Mouse (Mus musculus): Measurements from ENCODE around the gene Spag6.

Gene Spag6

DNA sequence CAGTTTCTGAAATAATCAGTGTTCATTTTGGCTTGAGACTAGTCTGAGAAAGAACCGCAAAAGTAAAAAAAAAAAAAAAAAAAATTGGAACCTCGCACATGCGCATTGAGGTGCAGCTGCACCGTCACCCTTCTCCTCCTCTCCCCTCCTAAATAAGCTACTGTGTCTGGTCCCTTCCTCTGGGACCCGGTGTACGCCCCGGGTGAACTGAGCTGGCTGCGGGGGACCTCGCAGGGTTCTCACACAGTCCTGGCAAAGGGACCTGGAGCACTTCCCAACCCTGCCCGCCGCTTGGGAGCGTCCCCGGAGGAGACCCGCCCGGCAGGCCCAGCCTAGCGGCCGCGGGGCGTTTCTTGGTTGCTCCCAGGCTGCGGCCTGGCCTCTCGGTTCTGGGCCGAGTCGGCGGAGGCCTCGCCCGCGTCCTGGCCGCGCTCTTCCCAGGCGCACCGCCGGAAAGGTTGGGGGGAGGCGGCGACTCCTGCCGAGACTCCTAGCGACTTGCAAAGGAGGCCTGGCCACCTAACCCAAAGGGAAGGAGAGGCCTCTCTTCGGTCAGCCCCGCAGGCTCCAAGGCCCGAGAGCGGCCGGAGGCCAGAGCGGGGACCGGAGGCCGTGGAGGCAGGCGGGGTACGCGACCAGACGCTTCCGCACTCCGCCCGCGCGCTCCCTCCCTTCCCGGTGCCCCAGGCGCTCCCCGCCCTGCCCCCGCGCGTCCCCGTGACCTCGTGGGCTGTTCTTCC, at the start of gene Spag6:
TSS of gene Spag6 (plus strand) at position 162 of the 740 bp plus-strand sequence.
- peak; percentile 47 for DNase-seq (ENCODE audit: extremely low read depth, low read depth)

DNA sequence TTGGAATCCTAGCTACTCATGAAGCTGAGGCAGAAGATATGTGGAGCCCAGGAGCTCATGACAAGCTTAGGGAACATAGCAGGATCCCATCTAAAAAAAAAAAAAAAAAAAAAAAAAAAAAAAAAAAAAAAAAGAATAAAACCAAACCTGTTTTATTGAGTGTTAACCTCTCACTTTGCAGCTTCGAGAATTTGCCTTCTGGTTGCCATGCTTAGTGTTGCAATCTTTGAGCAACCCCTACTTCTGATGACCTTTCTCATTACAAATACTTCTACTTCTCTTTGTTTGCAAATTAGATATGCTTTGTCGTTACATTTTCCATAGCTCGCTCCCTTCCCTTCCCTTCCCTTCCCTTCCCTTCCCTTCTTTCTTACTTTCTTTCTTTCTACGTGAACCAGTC, 45.3 kb upstream of the Spag6 start:
- DNase-seq (ENCODE audit: extremely low read depth, low read depth), result no peak

DNA sequence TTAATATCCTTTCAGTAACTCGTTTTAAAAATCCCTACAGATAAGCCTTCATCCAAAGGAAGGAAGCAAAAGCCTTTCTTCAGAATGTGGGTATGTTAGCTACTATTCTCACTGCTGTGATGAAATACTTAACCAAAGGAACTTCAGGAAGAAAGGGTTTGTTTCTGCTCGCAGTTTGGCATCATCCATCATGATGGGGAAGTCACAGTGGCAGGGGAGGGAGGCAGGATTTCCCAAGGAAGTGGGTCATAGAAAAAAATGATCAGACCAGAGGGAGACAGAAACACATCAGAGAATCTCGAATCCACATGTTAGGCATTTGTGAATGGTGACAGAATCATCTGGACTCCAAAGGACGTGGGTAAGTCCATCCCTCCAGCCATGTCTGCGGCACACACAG, 39.0 kb upstream of the Spag6 start:
- DNase-seq (ENCODE audit: extremely low read depth, low read depth), result no peak

DNA sequence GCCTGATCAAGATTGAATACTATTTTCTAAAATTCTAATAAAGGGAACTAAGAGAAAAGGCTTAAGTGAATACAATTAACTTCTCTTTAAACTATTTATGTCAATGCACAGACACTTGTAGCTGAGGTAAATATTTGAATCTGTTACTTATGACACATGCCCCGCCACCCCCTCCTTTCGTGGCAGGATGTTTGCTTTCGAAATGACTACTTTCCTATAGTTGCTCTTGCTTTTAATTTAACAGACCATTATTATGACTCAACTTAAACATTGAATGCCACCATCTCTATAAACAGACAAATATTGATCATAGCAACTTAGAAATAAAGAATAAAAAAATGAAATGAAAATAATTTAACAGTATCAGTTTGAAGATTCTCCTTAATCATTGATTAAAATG, 29.8 kb upstream of the Spag6 start:
- no peak for DNase-seq (ENCODE audit: extremely low read depth, low read depth)

DNA sequence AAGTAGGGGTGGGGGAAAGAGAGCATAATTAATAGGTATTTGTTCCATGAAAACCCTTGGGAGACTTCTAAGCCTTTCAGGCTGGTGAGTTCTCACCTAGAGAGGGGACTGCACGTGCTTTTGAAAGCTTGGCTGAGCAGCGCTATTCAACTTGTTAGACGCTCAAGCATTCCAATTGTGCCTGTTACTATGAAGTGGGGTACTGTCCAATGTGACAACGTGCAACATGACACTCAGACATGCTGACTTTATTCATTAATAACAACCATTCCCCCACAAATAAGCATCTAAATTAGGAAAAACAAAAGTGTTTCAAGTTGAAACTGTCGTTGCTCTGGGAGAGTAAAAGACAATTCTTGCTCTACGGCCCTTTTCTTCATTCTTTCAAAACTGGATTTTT, 22.8 kb upstream of the Spag6 start:
- DNase-seq (ENCODE audit: extremely low read depth, low read depth), result no peak

DNA sequence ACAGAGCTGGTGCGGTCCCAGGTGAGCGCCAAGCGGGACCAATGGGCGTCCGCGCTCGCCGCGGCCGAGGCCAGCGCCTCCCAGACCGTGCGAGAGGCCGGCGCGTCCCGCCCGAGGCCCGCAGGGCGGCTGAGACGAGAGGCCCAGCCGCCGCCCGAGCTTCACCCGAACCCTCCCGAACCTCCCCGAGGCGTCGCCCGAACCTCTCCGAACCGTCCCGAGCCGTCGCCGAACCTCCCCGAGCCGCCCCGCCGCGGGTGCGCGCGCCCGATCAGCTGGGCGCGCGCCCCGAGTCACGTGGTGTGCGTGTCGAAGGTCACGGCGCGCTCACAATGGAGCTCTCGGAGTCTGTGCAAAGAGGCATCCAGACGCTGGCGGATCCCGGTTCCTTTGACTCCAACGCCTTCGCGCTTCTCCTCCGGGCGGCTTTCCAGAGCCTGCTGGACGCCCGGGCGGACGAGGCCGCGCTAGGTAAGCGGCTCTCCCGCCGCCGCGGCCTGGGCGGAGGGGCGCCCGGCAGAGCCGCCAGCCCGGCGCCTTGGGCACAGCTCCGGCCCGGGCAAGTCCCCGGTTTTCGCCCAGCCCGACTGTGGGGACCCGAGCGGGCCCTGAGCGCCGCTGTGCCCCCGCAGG, 21.6 kb upstream of the Spag6 start, which contains the start of gene Commd3:
TSS of gene Commd3 (plus strand) at position 252 of the 633 bp plus-strand sequence.
- DNase-seq (ENCODE audit: extremely low read depth, low read depth), result no peak

DNA sequence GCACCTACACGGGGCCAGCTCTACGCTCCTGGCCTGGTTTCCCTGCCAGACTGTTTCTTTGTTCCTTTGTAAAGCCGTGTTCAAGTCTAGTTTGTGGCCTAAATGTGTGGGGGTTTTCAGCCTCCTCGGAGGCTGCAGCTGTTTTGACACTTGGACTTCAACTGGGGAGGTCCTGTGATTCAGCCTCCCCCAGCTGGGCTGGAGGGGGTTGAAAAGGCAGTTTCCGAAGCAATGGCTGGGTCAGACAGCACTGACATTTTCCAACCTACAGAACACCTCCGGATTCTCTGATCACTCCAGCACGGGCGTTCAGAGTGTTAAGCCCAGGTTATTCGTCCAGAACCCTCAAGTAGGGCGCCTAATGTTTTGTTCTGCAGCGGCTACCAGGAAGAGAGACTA, 21.1 kb upstream of the Spag6 start:
- DNase-seq (ENCODE audit: extremely low read depth, low read depth), result no peak

DNA sequence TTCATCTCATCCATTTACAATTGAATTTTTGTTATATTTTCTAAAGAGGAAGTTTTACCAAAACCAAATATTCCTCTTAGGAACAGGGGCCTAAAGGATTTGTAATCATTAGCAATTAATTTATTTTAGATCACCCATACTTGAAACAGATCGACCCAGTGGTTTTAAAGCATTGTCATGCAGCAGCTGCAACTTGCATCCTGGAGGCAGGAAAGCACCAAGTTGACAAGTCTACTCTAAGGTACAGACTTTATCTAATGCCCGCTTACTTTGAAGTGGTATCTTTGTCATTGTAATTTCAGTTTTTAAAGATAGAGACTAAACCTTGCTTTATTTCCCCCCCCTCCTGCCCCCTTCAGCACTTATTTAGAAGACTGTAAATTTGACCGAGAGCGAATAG, 20.1 kb upstream of the Spag6 start:
- DNase-seq (ENCODE audit: extremely low read depth, low read depth), result no peak

DNA sequence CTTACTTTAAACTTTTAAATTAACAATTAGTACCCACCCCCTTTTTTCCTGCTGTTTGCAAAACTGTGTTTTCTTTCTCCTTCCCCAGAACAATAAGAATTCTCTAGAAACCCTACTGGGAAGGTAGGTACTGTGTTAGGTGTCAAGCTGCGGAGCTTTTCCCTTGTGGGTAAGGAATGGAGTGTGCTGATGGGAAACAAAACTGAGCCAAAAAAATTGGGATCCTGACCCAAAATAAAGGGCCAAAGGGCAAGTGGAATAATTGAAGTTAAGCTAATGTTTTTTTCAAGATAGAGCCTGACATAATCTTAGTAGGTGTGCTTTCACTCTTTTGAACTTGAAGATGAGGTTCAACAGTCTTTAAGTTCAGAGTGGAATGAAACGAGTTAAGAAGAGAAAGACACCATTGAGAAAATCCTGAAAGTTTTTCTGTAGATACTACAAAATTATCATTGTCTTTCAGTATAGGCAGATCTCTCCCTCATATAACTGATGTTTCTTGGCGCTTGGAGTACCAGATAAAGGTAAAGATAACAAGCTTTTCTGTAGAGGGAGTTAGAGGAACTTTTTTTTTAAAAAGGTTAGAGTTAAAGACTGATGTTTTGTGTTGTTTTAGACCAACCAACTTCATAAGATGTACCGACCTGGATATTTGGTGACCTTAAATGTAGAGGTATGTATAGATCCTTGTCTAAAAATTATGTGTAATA, 19.5 kb upstream of the Spag6 start:
- no peak for DNase-seq (ENCODE audit: extremely low read depth, low read depth)

DNA sequence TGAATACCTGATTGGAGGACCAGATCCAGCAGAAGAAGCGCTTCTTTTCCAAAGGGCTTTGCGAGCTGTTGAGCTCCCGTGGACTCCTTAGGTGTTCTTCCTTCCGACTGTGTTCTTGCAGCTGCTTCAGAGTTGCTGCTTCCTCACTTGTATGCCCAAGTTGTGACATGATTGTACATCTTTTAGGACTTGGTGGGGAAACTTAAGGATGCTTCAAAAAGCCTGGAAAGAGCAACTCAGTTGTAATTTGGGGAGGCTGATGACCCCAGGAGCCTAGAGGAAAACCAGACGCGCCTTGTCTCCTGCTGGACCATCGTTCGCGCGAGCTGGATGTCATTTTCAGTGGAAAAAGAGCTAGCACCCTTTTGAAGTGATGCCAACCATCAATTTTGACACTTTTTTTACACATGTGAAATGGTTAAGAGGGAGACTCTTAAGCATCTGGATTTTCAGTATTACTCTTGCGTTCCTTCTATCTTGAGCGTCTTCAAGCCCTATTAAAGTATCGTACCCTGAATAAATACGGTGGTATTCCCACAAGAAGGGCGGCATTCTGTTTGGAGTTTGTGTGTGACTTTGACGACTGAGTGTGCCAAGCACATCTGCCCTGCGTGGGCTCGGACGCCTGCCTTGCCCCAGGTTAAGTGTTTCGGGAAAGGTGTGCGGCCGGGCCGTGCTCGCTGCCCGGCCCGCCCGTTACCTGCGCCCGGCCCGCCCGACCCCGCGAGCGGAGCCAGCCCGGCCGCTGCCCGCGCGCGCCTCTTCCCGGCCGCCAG, 18.0 kb upstream of the Spag6 start:
- DNase-seq (ENCODE audit: extremely low read depth, low read depth), result no peak

DNA sequence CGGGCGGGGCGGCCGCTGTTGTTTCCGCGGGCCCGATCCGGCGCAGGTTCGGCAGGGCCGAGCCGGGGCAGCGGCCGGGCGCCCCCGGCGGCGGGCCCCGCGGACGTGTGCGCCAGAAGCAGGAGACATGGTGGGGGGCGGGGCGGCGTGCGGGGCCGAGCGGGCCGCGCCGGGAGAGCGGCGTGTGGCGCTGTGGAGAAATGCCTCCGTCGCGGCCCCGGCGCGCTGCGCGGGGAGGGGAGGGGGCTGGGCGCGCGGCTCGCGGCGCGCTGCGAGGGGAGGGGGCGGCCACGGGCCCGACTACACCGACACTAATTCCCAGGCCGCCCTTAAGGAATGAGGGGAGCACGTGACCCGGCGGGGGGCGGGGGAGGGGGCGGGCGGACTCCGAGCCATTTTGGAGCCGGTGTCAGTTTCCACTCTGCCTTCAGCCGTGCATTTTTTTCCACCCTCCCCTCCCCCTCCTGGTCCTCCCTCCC, 17.3 kb upstream of the Spag6 start:
- no peak for DNase-seq (ENCODE audit: extremely low read depth, low read depth)

DNA sequence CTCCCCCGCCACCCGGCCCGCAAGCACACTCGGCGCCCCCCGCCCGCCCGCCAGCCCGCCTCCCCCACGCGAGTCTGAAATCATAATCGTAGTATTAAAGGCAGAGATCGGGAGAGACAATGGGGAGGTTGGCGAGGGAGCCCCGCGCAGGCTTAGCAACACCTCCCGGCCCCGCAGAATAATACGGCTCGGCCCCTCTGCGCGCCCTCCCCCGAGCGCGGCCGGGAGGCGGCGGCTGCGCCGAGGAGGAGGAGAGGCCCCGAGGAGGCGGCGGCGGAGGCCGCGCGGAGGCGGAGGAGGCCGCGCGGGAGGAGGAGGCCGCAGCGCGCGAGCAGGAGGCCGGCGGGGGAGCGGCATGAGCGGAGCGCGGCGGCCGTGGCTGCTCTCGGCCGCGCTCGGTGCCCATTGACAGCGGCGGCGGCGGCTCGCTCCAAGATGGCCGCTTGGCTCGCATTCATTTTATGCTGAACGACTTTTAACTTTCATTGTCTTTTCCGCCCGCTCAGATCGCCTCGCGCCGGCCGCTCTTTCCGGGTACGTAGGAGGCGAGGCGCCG, 16.8 kb upstream of the Spag6 start, which contains the start of gene Bmi1:
TSS of gene Bmi1 (plus strand) at position 83 of the 556 bp plus-strand sequence.
- no peak for DNase-seq (ENCODE audit: extremely low read depth, low read depth)

DNA sequence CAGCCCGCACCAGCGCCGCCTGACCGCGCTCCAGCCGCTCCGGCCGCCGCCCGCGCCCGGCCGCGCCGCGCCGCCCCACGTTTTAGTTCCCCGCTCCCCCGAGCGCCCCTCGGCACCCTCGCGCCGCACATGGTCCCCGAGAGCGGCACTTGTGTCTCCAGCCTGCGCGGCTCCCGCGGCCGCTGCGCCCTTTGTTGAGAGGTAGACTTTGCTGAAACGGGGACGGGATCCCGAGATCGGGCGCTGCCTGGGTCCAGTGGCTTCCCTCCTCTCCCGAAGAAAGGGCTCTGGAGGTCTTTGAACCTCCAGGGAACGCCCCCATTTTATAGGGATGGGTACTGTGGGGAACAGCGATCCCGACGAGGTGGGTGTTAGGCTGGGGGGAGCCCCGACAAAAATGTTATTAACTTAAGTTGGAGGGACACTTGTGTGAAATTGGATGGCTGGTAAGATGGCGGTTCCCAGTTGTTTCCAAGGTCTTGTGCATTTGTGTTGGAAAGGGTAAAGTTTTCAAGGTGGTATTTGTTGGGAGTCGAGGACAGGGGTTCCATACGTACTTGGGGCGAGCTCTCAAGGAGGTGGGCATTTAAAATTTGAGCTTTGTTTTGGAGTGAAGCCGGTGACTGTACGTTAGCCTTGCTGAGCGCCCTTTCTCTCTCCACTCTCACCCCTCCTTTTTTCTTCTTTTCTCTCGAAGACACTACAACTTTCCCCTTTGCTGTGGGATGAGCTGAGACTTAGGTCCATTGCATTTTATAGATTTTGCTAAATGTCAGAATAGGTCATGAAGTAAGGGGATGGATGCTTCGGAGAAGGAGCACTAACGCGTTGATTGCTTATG, 16.0 kb upstream of the Spag6 start:
- no peak for DNase-seq (ENCODE audit: extremely low read depth, low read depth)

DNA sequence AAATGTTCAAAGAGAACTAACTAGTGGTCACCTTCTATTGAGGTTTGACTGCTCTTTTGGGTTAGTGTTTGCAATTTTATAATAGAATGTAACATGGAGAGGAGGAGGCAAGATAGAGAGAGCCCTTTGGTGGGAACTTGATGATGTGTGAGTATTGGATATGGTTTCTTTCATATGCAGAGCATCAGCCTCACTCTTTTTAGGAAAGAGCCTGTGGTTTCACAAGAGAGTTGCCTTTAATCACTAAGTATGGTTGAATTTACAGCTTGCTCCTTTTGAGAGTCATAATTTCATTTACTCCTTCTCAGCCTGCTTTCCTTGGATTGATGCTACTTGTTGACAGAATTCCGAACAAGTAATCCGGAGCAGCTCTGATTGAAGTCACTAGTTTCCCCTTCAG, 14.1 kb upstream of the Spag6 start:
- DNase-seq (ENCODE audit: extremely low read depth, low read depth), result no peak

DNA sequence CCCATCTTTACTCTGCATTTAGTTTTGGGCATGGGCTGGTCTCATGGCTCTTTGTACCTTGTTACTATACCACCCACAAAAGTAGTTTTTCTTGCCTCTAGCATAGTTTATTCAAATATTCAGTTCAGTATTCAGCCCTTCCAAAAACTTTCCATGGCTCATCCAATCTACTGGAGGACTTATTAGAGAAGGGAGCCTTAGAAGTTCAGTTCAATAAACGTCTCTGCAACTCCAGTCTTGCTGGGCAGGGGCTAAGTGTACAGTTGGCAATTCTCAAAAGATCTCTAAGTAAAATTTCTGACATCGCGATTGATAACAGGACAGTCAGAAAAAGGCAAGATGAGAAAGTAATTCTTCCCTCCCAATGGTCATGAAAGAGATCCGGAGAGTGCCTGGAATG, 13.3 kb upstream of the Spag6 start:
- no peak for DNase-seq (ENCODE audit: extremely low read depth, low read depth)

DNA sequence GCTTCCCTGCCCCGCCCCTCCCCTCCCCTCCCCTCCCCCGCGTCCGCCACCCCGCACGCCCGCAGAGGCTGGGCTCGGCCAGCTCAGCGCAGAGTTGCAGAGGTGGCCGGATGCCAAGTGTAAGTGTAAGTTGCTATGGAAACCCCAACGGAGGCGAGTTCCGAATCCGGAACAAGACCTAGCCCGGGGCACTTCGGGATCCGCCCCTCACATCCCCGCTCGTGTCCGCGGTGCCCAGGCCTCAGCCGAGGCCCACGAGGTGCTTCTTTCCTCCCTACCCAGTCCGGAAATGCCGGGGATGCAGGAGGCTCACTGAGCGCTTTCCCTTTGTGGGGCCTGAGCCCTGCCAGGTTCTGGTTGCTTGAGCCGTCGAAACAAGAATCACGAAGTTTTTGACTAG, 12.9 kb upstream of the Spag6 start:
- DNase-seq (ENCODE audit: extremely low read depth, low read depth), result no peak

DNA sequence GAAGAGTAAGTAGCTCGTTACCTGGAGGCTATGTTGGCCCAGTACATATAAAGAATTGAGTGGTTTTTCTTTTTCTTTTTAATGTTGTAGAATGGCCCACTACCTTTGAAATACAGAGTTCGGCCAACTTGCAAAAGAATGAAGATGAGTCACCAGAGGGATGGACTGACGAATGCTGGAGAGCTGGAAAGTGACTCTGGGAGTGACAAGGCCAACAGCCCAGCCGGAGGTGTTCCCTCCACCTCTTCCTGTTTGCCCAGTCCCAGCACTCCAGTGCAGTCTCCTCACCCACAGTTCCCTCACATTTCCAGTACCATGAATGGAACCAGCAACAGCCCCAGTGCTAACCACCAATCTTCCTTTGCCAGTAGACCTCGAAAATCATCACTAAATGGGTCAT, 9.8 kb upstream of the Spag6 start:
- no peak for DNase-seq (ENCODE audit: extremely low read depth, low read depth)

DNA sequence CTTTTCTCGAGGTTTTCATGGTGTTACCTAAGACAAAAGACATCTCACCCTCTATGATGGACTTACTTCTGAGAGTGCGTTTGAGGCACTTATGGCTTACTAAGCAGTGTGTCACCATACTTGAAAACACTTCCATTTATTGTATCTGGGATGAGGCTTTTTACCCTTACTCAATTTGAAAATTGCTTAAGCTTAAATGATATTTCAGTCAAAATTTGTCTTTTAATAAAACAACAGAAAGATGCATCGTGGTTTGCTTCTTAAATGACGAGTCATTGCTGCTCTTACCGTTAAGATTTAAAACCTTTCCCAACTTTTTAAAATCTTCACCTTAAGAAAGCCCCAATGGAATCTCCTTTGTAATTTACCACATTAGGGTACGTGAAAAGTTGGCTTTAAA, 7.4 kb upstream of the Spag6 start:
- no peak for DNase-seq (ENCODE audit: extremely low read depth, low read depth)

DNA sequence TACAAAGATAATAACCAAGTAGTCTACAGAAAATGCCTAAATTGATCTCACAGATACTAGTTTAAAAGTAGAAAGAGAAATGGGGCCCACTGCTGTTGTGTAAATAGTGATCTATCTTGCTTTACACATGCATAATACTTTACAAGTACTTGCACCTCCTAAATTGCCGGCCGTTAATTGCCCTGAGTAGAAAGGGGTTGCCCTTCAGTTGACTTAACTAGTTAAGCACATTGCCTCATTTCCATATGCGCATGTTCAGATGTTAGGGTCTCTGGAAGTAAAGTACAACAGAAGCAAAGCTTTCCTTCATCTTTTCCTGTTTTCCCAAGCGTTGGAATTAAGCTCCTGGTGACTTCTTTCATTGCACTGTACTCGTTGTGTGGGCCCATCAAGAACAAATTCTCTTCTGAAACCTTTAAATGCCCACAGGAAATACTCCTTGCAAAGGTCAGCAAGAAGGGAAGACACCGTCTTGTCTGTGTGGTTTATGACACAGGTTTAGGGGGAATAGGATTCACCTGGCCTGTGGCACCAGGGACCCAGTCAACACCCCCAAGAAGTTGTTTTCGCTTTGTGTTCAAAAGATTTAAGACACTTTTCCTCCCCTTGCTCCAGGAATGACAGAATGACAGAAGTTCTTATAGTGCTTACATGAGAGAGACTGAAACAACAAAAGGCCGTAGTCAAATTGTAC, 6.9 kb upstream of the Spag6 start:
- no peak for DNase-seq (ENCODE audit: extremely low read depth, low read depth)

DNA sequence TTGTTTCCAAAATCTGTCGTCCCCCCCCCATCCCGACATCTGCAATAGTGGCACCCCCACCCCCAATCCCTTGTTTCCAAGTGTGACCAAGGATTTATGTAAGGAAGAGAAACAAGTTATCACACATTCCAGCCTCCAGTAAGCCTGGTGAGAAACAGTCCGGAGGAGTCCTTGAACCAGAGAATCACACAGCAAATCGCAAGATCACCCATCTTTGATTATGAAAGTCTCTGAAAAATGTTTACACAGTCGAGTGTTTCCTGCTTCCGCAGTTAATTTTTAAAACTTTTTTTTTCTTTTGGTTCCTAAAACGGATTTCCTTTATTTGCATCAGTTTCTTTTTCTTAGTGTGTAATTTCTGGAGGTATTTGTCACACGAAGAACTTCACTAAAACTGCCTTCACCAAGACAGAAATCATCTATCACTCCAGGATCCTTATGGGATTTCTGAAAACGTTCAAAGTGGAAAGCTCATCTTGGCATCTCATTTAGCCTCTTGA, 6.1 kb upstream of the Spag6 start:
- no peak for DNase-seq (ENCODE audit: extremely low read depth, low read depth)
